Mouse (Mus musculus): ENCODE measurements at regions not wholly inside any gene's neighbourhood (a gene's known extent, or its start where the extent isn't known, plus 50 kb on each side); places are given as distances from the start of the nearest gene placed in this dataset.

- no peak for DNase-seq (ENCODE audit: low spot score in 2 of 2)
Measured at GRCm38 (mm10) chr11:90802569-90803363, 114.6 kb upstream of the Tom1l1 start.

- no peak for DNase-seq (ENCODE audit: low spot score in 2 of 2)
Measured at GRCm38 (mm10) chr11:90797577-90797976, 109.4 kb upstream of the Tom1l1 start.

GRCm38 (mm10) chr11:90783537-90783936 is 95.4 kb upstream of the Tom1l1 start:
- no peak for DNase-seq (ENCODE audit: low spot score in 2 of 2)

- peak in 1 of 2 experiments; percentile 6 for DNase-seq (ENCODE audit: low spot score in 2 of 2)
Measured at GRCm38 (mm10) chr11:90782975-90783374, 94.8 kb upstream of the Tom1l1 start.

- DNase-seq (ENCODE audit: low spot score in 2 of 2): no peak
Measured at GRCm38 (mm10) chr11:90775752-90776151, 87.6 kb upstream of the Tom1l1 start.

GRCm38 (mm10) chr11:90755981-90756380 is 67.8 kb upstream of the Tom1l1 start:
- DNase-seq (ENCODE audit: low spot score in 2 of 2): no peak

- no peak for DNase-seq (ENCODE audit: low spot score in 2 of 2)
Measured at GRCm38 (mm10) chr11:90748448-90748847, 60.3 kb upstream of the Tom1l1 start.

GRCm38 (mm10) chr11:90741952-90742617 is 53.9 kb upstream of the Tom1l1 start:
- no peak for DNase-seq (ENCODE audit: low spot score in 2 of 2)

GRCm38 (mm10) chr11:90739501-90739900 is 51.3 kb upstream of the Tom1l1 start:
- peak in 1 of 2 experiments; percentile 6 for DNase-seq (ENCODE audit: low spot score in 2 of 2)

GRCm38 (mm10) chr11:90738741-90739140 is 50.6 kb upstream of the Tom1l1 start:
- DNase-seq (ENCODE audit: low spot score in 2 of 2): no peak

All from left cerebral cortex, adult 8-10 months (tissue).